Mouse (Mus musculus): ENCODE data around the gene Cyth1. TPM values are rescaled to one million over a fixed set of nuclear protein-coding genes. Genes with fewer than 3 reads are reported as not detected.

Gene Cyth1
- total RNA-seq, 2 experiments from 2014 or later, result 29.4 to 32.2 TPM

DNA sequence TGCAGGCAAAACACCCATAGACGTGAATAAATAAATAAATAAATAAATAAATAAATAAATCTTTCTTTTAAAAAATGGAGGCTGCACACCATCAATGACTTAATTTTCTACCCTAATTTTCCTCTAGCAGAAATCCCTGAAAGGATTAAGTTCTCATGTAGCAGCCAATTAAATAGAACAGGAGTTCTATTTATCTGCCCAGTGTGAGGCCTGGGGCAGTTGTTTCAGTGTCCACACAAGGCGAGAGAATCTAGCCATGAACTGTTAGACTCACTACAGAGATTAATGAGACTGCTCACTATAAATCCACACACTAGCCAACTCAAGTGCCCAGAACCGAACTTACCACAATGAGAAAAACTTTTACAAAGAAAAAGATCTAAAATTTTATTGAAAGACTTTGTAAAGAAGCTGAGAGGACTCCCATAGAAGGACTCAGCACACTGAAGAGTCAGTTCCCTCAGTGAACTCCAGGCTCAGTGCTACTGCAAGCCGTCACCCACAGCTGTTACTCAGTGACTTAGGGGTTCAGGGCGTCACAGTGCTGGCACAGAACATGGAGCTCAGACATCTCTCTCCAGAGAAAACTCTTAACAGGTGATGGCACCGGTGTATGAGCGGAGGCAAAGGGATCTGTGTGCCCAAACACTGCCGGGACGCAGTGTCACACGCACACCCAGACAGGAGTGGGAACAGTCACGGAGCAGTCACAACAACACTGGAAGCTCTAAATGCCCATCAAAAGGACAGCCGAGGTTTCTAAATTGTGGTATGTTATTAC is 23.1 kb downstream of the Cyth1 start:
- DNase-seq (ENCODE audit: low spot score in 2 of 2), result no peak

DNA sequence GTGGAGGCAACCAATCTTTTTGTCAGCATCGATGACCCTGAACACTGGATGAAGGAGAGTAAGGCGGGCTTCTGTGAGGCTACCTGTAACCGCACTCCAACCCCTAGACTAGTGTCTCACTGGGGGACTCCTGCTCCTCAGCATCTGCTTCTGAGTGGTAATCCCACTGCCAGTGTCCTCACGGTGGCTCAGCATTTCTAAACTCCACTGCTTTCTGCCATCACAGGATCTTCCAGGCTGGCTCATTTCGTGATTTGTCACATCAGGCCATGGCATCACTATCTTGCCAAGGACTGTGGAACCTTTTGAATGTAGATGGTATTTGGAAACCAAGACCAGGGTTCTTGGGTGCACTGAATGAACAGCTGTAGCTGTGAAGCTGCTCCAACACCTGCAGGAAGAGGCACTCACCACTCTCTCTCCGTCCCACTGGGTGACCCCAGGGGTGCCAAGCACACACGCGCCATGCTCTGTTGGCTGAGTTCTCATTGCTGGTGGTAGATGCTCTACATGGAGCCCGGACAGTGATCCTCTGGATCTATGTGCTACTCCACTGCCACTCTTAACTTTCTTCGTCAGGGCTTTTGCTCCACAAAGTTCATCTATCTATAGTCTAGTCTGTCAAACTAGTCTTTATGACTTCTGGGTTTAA is 24.9 kb downstream of the Cyth1 start:
- no peak for DNase-seq (ENCODE audit: low spot score in 2 of 2)

DNA sequence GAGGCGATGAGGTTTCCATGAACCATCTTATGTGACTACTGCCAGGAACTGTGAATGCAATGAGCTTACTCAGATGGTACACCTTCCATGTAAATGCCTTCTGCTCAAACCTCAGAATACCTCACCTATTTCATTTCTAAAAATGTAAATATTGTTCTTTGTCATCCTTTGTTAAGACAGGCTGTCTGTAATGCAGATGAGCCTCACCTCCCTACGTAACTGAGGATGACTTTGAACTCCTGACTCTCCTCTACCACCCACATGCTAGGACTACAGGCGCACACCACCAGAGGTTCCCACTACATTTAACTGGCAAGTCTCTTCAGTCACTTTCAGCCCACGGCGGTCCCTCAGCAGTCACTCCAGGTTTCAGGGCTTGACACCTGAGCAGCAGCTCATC is 25.5 kb downstream of the Cyth1 start:
- no peak for DNase-seq (ENCODE audit: low spot score in 2 of 2)

DNA sequence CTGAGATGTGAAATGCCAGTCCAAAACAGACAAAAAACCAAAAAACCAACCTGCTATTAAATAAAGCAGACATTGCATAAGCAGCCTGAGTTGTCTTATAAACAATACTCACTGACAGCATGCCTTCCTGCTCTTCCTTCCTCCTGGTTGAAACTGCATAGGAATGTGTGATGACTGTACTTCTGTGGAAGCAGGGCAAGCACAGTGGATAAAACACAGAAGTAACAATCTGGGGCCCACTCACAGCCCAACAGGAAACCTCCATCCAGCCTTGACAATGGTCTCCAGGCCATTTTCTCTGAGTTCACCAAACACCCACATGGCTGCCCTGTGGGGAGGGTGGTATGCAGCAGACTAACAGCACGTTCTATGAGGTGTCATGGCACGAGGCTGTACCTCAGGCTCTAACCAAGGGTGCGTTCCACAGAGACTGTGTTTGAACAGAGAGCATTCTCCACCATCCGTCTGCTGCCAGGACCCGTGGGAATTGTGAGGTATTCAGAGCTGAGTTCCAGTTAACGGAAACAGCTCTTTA is 26.0 kb downstream of the Cyth1 start:
- no peak for DNase-seq (ENCODE audit: low spot score in 2 of 2)

DNA sequence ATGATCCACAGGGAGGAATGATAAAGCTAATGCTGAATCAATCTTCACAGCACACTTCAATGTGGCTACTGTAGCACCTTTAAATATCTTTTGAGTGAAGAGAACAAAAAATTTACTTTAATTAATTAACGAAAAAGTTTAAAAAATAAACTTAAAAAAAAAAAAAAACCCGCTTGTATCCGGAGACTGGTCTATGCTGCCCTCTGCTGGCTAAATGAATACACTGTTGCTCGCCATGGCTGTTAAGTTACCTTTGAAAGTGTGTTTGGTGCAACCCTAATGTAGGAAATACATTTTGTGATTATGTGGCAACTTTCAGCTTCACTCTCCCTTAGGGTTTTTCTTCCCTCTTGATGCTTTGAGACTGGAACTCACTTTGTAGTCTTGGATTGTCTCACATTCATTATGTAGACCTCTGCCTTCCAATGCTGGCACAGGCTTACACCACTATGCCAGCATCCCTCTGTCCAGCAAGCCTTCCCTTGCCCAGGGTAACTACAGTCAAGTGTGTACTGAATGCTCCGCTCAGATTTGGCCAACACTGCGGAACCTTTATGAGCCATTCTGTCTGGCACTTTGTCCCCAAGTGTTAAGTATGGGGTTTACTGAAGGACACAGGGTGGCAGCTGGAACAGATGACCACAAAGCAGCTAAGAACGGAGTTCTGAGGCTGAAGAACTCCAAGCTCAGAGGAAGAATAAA is 27.7 kb downstream of the Cyth1 start:
- peak; percentile 46 to 55 for DNase-seq (ENCODE audit: low spot score in 2 of 2)

DNA sequence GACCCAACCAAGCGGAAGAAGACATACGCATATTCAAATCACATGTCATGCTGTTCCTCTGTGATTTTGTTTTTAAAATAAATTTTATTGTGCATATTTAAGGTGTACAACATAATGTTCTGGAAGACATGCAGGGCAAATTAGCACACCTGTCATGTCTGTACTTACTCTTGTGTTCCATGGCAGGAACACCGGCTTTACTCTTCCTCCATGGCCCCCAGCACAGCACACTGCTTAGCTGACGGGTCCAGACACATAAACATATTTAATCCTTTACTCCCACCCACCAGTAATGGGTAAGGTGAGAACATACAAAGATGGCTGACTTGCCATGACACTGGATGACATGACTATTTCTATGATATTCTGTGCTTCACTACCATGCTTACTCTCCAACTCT is 29.3 kb downstream of the Cyth1 start:
- no peak for DNase-seq (ENCODE audit: low spot score in 2 of 2)

DNA sequence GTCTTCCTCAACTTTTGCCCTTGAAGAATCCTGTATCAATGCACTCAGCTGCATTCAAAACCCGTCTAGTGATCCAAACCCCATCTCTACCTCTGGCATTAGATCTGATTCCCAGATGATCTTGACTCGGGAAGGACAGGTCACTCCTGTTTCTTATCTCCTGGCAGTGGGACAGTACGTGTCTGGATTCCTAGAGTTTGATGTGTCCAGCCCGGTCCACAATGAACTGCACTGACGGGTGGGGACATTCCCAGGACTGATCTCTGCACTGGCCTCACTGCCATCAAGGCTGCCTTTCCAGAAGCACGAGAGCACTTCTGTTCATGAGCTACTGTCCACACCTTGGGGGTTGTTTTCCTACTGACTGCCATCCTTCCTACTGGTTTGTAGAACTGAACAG is 31.9 kb downstream of the Cyth1 start:
- DNase-seq (ENCODE audit: low spot score in 2 of 2), result no peak

DNA sequence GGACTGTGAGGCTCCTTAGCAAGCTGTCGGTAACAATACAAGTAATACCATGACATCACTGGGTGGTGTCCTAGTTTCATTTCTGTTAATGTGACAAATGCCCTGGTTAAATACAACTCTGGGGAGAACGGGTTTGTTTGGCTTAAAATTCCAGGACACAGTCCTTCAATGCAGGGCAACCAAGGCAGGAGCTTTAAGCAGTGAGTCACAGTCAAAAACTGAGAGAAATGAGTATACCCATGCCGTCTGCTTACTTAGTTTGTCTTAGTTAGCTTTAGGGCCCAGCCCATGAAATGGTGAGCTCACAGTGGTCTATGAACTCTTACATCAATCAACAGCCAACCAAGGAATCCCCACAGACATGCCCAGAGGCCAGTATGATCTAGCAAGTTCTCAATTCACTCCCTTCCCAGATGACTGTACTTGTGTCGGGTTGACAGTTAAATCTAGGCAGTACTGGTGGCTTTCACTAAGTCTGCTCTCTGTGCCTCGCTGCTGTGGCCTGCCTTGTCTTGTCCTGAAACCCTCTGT is 32.4 kb downstream of the Cyth1 start:
- no peak for DNase-seq (ENCODE audit: low spot score in 2 of 2)

DNA sequence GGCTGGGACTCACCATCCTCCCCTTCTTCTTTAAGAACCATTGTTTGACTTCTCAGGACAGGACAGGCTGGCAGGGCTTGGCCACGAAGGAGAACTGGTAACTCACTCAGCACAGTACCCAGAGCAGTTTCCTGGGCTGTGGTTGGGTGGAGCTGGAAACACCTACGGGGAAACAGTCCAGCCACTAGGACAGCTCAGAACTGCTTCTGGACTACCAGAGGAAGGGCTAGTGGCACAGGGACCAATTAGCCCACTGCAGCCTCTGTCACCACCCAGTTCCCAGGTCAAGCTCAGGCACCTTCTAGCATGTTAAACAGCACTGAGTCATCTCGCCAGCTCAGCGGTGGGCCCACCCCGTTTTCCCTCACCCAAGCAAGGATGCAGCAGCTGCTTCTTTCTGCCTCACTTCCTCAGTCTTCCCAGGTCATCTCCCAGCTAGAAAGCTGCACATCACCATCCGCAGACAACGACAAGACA is 35.7 kb downstream of the Cyth1 start:
- no peak for DNase-seq (ENCODE audit: low spot score in 2 of 2)

DNA sequence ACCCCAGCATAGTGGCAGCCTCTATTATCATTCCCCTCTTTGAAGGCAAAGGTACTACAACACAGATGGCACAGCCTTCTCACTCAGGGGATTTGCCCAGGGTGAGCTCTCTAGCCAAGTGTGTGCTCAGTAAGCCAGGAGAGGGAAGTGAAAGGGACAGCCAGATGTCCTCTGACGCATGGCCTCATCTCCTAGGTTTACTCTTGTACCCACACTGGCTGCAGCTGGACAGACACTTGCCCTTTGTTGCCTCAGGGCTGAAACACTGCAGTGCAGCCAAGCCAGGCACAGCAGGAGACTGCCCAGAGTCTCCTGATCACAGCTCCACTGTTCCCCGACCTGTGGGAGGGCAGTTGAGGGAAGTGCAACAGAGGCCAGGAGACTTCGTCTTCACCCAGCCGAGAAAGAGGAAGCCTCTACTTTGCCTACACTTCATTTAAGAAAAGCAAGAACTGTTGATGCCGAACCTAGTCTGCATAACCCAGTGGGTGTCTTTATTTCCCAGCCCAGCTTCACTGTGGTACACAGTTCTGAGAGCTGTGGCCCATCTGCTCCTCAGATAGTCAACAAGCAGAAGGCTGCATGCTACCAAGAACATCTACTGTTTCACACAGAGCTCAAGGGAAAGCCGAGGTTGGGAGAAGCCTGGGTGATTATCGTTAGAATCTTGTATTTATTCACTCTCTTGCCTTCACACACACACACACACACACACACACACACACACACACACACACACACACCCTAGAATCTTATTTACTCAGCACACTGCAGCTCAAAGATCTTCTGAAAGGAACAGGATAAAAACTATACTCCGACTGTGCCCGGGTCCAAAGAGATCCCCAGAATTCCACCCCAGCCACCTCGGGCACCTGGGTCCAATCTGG is 36.4 kb downstream of the Cyth1 start:
- no peak for DNase-seq (ENCODE audit: low spot score in 2 of 2)

DNA sequence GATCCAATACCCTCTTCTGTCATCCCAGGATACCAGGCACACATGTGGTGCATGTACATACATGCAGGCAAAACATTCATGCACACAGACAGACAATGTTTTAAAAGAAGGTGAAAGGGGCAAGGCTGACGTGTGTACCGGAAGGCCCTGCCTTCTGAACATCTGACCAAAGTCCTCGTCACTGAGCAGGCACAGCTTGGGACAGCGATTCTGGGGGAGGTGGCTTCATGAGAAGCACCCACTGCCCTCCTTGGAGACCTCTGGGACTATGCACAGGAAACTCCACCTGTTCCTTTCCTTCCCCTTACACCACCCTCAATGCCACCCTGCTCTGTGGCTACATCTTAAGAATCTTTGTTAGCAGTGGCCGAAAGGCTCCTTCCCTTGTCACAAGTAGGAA is 37.4 kb downstream of the Cyth1 start:
- DNase-seq (ENCODE audit: low spot score in 2 of 2), result no peak

DNA sequence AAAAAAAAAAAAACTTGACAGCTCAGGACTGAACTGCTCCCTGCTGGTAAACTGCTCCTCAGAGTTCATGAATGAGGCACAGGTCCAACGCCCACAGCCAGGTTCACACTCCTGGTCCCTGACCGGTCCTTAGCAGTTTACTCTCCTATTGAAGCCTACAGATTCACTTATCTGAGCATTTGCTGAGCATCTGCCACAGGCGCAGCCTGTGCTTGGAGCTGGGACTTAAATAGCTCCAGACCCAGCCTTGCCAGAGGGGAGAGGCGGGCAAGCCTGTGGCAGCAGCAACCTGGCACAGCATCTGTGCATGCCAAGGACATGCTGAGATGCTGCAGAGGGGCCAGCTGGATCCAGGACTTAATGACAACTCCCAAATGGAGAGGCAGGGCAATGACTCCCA is 38.3 kb downstream of the Cyth1 start:
- DNase-seq (ENCODE audit: low spot score in 2 of 2), result no peak

DNA sequence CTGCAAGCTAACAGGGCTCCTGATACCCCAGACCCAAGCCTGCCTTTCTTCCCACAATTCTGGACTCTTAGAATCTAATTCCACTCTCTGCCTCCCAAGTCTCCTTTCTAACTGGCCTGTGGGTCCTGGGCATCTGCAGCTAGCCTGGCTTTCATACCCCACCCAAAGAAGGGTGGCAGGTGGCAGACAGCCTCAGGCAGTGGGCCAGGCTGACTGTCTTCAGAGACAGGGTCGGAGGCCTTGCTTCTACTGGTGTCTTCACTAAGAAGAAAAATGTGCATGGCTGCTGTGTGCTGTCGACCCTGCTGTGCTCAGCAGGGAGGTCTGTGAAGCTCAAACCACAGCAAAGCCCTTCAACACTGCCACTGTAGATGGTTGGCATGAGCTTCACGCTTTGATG is 39.0 kb downstream of the Cyth1 start:
- DNase-seq (ENCODE audit: low spot score in 2 of 2), result no peak

DNA sequence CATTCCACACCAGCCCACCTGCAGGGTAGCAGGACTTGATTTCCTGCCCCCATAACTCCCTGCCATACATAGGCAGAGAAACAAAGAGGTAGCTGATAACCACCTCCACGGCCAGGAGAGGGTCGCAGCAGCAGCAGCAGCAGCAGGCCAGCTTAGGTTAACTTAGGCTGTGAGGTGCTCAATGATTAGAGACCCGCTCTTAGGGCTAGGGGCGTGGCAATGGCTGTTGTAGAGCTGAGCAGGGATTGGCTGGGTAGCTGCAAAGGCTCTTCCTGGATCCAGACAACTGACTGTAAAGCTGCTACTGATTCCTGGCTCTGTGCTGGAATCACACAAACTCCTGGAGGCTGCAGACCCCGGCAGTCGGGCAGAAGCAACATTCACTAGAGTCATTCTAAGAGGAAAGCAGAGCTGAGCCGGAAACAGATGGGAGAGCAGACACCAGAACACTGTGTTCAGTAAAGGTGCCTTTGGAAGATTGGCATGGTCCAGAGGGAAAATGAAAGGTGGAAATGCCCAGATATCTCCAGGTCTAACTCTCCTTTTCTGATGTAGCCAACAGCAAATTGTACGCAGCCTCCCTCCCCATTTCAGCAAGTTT is 39.6 kb downstream of the Cyth1 start:
- DNase-seq (ENCODE audit: low spot score in 2 of 2), result no peak

DNA sequence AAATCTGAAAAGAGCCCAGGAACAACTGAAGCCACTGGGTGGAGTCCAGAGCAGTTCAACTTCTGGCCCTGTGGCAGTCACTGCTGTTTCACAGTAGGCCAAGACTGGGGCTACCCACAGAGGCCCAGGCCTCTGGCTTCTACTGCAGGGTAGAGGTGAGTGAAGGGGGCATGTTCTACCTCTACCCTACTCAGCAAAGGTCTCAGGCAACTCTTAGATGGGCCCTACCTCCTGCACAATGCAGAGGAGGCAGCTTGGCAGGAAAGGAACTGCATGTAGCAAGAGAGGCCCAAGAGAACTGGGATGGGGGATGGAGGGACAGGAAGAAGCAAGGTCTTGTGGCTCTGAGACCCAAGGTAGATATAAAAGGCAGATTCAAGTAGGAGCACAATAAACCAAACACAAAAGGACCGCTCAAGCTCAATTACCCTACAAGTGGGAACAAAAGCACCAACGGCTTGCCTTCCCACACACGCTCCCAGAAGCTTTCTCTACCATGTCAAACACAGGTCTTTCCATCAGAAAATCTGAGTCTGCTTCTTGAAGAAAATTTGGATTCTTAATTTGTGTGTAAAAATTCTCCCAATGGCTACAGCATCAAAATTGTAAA is 40.9 kb downstream of the Cyth1 start:
- DNase-seq (ENCODE audit: low spot score in 2 of 2), result no peak

DNA sequence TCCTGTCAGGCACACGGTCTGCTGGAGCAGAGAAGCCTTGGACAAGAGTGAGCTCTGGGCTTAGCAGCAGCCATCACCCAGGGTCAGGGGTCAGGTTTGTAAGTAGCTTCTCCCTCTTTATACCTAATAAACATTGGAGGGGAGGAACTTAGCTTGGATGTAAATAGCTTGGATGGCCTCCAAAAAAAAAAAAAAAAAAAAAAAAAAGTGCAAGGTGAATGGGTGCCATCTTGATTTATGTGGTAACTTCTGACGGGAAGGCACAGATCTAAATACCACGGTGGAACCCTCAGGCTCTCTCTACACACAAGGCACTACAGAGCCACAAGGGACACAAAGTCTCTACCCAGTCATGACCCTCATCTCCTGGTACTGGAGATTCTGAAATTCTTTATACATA is 42.1 kb downstream of the Cyth1 start:
- no peak for DNase-seq (ENCODE audit: low spot score in 2 of 2)

DNA sequence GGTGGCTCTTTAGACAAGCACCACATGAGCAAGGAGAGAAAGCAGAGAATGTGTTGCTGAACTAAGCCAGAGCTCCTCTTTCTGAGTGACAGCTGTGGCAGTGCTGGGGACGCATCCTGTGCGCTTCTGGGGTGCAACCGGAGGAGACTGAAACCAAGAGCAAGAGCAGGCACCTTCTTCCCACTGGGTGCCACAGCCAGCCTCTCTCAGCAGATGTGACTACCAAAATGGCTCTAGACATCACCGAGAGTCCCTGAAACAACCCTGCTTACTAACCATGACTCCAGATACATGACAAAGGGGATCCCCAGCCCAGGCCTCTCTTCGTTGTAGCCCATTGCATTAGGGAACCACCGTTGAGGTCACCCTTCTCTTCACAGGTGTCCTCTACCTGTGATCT is 44.9 kb downstream of the Cyth1 start:
- DNase-seq (ENCODE audit: low spot score in 2 of 2), result no peak

DNA sequence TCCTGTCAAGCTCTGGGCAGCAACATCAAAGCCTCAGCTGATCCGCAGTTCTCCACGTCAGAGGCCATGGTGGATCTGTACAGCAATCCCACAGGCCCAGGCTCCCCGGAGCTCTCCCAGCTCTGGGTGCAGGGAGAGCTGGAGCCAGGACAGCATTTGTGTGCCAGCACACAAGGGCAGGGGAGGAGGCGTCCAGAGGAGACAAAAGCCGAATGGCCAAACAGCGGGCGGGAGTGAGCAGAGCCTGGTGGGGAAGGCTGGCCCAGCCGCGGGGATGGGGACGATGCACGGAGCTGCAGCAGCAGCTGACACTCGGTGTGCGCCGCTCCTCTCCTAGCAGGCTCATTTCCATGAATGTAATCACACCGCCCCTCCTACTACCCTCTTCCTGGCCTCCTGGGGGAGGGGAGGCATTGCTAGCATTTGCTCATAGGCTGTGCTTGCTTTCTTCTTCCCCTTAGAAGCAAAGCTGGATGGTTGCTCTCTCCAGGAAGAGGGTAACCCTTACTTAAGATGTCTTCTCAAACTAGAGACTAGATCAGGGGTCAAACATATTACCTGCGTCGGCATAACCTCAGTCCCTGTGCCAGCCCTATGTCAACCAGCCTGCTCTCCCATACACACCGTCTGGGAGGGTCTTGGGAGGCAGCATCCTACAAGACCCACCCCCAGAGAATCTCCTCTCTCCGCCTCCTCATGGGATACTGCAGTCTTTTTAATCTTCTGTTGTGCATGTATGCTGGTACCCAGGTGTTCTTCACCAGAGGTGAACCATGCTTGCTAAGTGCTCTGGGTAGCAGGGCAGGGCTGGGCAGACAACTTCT is 45.8 kb downstream of the Cyth1 start:
- peak; percentile 48 to 52 for DNase-seq (ENCODE audit: low spot score in 2 of 2)
